Mouse (Mus musculus) lung, adult 2 months (tissue): Measurements from ENCODE around the gene Col4a2.

Source experiments
- CTCF ChIP-seq: fragments of 200-500 bp; IDR thresholded peaks from 2 replicates; pipeline ENCODE4 v1.5.1; 2011; ENCODE audit warnings: mild to moderate bottlenecking, low read length, control low read depth; ENCODE audit not compliant: insufficient read depth
- POLR2A ChIP-seq: fragments of 200-500 bp; IDR thresholded peaks from 2 replicates; pipeline ENCODE4 v1.6.1; 2011; ENCODE audit warnings: low read depth, mild to moderate bottlenecking, control low read depth, low read length, borderline replicate concordance; ENCODE audit errors: extremely low read depth

DNA sequence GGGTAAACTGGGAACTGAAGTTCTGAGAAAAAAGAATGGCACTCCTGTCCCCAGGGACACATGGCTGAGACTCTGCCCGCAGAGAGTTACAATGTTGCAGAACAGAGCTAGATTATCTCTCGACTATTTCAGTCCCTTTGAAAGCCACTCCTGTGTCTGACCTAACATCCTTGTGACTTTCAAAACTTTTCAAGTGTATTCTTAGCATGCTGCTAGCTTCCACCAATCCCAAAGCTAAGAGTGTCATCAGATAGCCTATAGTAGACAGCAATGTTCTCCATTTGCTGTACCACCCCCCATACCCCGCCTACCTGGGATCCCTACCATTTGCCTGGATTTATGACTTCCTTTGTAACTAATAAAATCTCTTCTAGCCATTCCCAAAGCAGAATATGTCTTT is 169.9 kb downstream of the Col4a2 start:
- TF ChIP-seq CTCF (no peak), POLR2A (no peak)
